Mouse (Mus musculus) adrenal gland, postnatal 36 days (tissue): Measurements from ENCODE around the gene Kit. TPM values are rescaled to one million over a fixed set of nuclear protein-coding genes. Genes with fewer than 3 reads are reported as not detected.
A peak's percentile ranks its signal among the peaks of the same experiment; 100 is the strongest.

Source experiments
- DNase-seq, 2 experiments: peaks; one replicate each; pipeline ENCODE4 v3.0.0; 2021; ENCODE audit warnings: mixed read lengths in 1 of 2
- total RNA-seq, 2 experiments: library from RNA; stranded (reverse); gene quantifications; 2 replicates each; pipeline ENCODE4 v1.2.3; 2021

Gene Kit
- total RNA-seq, 2 experiments from 2014 or later: 3.2 to 6.5 TPM

- no peak for DNase-seq
Measured at GRCm38 (mm10) chr5:75590961-75591360, 16.2 kb downstream of the Kit start.

- DNase-seq: no peak
Measured at GRCm38 (mm10) chr5:75591567-75591966, 16.9 kb downstream of the Kit start.

- DNase-seq: no peak
Measured at GRCm38 (mm10) chr5:75595319-75595718, 20.6 kb downstream of the Kit start.

DNA sequence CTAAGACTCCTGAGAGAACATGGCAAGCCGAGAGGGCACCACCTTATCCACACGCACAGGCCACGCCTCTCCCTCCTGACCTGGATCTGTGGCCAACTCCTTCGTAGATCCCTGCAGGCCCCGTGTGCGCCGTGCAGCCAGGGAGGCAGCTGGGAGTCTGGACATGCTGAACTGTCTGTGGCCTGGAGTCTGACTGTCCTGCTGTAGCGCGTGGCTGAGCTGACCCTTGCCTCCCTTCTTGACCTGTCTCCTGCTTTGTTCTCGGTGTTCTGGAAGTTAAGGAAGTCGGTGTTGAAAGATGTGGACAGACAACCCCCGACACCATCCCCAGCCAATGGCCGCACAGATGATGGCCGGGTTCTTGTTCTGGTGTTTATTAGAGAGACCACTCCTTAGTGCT lies 21.5 kb downstream of the Kit start:
- peak; percentile 16 to 42 for DNase-seq

- DNase-seq: no peak
Measured at GRCm38 (mm10) chr5:75597316-75597715, 22.6 kb downstream of the Kit start.

- DNase-seq: peak in 1 of 2 experiments; percentile 31
Measured at GRCm38 (mm10) chr5:75598491-75598890, 23.8 kb downstream of the Kit start.

- DNase-seq: no peak
Measured at GRCm38 (mm10) chr5:75599991-75600390, 25.3 kb downstream of the Kit start.

- no peak for DNase-seq
Measured at GRCm38 (mm10) chr5:75604238-75604637, 29.5 kb downstream of the Kit start.

GRCm38 (mm10) chr5:75606898-75607297 lies 32.2 kb downstream of the Kit start:
- no peak for DNase-seq

DNA sequence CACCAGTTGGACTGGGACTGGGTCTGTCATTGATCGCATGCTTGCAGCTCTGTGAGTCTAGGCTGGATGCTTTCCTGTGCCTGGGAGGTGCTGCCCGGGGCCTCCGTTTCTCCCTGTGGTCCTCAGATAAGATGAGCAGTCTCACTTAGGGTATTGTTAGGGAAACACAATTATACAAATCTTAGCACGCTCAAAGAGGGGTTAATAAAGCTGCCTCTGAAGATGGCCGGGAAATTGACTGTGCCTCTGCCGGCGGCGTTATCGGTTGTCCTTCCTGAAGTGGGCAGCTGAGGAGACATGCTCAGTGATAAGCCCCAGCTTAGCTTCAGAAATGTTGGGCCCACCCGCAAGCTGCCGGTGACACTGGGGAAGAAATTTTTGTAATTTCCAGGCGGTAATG lies 33.3 kb downstream of the Kit start:
- no peak for DNase-seq

DNA sequence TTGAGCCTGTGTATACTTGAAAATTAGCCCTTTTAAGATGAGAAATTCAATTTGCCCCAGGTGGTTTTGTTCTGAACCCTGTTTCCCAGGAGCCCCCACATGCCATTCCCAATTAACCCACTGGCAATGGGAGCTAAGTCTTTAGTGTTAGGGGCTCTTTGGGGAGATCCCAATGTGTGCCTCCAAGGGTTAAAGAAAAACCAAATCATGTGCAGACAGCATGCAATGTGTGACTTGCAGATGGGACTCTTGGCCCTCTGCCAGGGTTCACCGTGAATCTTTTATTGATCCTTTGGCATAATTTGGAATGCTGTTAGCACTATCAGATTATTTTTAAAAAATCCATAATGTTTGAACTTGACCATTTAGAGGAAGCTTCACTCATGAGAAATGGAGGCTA lies 37.7 kb downstream of the Kit start:
- DNase-seq: no peak

DNA sequence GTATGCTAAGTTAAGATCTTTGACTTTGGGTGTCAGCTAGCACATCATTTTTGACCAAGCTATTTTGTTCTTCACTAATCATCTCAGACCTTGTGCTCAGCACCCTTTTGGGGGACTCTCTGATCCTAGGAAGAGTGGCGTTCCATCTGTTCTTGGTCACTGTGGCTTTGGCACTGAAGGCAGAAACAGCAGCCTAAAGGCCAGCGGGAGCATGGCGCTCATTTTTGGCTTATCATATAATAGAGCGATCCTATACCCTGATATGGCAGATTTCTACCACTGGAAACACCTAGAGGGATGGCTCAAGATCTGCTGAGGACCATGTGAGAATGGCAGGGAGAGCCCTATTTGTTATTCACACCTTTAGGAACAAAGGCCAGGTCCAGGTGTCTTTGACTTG lies 38.2 kb downstream of the Kit start:
- no peak for DNase-seq

GRCm38 (mm10) chr5:75615000-75615571 lies 40.4 kb downstream of the Kit start:
- no peak for DNase-seq

- DNase-seq: peak in 1 of 2 experiments; percentile 4
Measured at GRCm38 (mm10) chr5:75615624-75616023, 40.9 kb downstream of the Kit start.

- no peak for DNase-seq
Measured at GRCm38 (mm10) chr5:75622401-75622800, 47.7 kb downstream of the Kit start.

GRCm38 (mm10) chr5:75623007-75623406 lies 48.3 kb downstream of the Kit start:
- peak; percentile 11 to 27 for DNase-seq

DNA sequence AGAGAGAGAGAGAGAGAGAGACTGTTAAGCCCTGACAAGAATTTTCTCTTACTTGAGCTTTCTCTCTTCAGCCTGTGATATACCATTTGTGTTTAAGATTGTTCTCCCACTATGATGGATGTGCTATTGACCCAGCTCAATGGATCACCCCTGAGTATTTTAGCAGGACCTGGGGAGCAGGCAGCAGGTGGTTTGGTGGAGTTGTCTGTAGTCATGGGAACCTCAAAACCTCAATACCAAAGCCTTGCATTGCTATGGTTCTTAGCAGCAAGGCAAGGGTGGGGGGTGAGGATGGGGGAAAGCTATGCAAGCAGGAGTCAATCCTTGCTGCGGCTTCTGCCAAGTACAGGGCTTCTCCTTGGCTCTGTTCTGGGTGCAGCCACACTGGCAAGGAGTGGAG lies 48.8 kb downstream of the Kit start:
- no peak for DNase-seq

DNA sequence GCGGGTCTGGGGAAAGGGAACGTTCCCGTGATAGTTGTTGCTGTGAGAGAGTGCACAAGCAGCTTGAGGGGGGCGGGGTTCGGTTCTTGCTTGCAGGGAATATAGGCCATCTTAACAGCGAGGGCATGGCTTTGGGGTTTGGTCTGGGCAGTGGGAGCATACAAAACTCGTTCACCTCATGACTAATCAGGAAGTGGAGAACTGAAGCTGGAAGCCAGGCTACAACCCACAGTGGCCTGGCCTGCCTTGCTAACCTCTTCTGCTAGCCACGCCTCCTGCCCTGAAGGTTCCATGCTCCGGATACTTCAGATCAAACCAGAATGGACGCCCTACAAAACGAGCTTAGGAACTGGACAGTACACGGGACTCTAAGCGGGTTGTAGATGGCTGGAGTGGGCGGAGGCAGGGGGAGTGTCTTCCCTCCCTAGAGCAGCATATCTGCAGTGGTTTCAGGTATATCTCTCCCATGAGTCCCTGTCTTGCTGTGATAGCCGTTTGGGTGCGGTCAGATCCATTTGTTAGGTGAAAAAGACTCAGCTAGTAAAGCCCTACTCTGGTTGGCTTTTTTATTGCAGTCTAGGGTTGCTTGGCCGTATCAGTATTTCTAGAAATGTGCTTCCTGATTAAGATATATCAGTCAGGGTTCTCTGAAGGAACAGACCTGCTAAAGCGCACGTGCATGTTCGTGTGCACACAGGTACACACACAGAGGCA lies 49.4 kb downstream of the Kit start:
- DNase-seq: no peak

DNA sequence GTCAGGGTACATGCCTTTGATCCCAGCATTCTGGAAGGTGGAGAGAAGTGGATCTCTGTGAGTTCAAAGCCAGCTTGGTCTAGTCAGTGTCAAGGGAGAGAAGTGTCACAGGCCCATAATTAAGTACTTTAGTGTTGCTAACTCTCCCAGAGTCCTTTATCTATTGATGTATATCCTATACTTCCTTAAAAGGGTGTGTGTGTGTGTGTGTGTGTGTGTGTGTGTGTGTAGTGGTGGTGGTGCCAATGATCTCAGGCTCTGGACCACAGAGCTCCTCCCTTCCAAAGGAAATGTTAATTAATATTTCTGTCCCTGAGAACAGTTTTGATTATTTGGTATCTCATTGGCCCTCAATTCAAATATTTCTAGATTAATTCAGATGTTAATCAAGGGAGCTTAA lies 50.3 kb downstream of the Kit start:
- no peak for DNase-seq

GRCm38 (mm10) chr5:75626284-75626683 lies 51.6 kb downstream of the Kit start:
- DNase-seq: no peak

- no peak for DNase-seq
Measured at GRCm38 (mm10) chr5:75626703-75627102, 52.0 kb downstream of the Kit start.

GRCm38 (mm10) chr5:75632257-75632656 lies 57.5 kb downstream of the Kit start:
- peak in 1 of 2 experiments; percentile 32 for DNase-seq

DNA sequence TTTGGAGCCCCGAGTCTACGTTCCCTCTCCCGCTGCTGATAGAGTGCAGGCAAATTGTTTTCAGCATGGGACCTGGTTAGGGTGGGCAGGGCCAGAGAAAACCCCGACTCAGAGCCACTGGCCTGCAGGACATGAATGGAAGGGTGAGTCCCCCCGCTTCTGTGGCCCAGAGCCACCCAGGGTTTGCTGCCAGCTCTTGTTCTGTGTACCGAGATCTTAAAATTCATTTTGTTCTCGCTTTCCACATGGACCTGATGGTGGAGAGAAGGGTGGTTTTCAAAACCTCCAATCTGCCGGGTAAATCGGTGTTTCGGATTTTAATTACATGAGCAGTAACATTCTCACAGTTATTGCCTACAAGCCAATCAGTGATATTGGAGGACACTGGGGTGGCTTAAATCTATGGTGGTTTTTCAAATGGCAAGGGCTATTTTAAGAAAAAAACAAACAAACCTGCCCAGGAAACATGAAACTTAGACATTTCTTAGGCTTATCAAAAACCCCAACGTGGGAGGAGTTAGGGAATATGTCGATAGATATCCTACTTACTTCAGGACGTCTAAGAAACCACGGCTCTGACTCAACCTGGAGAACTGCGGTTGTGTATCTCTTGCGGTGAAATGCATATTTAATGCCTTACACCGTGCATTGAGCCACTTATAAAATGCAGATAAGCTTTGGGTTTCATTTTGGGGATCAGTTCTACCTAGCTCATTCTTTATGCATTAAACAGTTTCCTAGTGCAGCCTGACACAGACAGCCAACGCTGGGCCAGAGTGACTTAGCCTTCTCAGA lies 58.3 kb downstream of the Kit start:
- no peak for DNase-seq
